Mouse (Mus musculus): ENCODE results near the gene Ano8.

Gene Ano8

DNA sequence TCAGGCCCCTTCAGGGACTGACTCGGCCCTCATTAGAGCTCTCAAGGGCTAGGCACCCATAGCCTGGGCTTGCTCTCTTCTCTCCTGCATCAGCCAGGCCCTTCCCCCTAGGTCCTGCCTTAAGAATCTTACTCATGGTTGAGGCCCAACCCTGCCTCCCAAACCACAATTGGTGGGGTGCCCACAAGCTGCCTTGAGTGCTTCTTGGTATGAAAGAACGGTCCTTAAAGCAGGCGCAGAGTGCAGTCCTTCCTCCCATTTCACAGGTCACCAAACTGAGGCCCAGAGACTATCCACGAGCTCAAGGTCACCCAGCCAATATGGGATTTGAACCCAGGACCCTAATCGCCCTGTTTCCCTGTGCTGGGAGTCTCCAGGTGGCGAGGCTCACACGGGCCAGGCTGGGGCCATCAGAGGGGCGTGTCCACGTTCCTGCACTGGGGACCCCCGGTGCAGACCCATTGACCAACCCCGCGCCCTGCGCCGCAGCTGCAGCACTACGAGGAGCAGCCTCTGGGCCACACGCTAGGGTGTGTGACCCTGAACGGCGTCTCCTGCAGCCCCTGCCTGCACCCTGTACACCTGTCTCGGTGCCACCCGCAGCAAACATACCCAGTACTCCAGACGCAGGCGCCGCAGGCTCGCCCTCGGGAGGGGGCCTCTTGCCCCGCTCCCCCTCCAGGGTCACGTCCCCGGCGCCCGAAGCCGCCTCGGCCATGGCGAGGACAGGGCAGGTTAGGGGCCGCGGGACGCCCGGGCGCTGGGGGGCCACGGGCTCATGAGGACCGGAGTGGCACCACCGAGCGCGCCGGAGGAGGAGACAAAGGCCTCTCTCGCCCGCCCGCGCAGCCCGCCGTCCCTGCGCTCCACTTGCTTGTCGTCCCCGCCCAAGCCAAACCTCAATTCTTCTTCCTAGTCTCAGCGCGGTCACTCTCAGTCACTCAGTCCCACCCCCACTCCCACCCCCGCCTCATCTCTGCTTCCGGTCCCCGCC is at the start of gene Ano8:
Gene Ano8, minus strand, starts transcription at position 822 of the 994 bp plus-strand sequence.
- peak; percentile 90 for DNase-seq (ENCODE audit: low read depth, low spot score)

DNA sequence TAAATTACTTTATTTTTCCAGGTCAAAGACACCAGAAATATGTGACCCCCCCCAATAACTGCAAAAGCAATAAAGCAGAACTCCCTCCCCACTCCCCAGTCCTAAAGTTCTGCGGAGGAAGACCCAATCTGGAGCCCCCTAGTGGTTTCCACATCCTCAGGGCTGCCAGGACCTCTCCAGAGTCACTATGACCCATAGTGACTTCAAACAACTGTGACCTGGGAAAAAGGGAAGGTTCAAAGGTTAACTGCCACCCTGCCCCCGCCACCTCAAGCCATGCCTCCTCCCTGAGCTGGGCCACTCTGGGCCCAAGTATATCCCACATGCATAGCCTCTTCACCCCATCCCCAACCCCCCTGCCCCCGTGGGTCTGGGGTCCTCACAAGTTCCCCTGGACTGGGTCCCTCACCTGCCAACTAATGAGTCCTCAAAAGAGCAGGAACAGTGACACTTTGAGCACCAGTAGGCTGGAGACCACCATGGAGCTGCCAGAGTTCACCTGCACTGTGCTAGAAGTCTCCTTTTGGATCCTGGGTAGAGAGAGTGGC is 48.6 kb upstream of the Ano8 start:
- no peak for DNase-seq (ENCODE audit: low read depth, low spot score)

DNA sequence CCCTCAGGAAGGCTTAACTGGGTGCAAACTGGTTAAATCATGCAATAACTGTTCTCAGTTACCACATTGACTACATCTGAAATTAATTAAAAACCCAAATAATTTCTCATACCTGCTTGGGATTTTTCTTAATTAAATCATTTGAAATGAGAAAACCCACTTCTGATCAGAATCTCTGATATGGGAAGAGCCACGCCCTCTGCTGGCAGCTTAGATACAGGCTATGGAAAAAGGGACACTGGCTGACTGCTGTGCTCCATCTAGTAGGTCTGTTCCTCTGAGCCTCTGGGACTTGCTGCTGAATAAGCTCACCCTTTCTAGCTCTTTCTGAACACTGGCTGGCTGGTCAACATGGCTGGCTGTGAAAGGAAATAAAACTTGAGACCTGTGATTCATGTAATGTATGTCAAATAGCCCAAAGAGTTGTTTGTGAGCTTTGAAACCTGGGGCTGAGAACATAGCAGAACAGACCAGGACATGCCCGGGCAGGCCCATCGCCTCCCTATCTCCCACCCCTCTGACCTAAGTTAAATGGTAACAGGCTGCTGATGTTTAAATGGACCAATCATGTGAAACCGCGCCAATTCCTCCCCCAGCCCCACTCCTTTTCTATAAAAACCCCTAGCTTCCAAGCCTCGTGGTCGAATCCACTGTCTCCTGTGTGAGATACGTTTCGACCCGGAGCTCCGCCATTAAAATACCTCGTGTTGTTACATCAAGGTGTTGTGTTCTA is 45.1 kb upstream of the Ano8 start:
- DNase-seq (ENCODE audit: low read depth, low spot score) = peak; percentile 59

DNA sequence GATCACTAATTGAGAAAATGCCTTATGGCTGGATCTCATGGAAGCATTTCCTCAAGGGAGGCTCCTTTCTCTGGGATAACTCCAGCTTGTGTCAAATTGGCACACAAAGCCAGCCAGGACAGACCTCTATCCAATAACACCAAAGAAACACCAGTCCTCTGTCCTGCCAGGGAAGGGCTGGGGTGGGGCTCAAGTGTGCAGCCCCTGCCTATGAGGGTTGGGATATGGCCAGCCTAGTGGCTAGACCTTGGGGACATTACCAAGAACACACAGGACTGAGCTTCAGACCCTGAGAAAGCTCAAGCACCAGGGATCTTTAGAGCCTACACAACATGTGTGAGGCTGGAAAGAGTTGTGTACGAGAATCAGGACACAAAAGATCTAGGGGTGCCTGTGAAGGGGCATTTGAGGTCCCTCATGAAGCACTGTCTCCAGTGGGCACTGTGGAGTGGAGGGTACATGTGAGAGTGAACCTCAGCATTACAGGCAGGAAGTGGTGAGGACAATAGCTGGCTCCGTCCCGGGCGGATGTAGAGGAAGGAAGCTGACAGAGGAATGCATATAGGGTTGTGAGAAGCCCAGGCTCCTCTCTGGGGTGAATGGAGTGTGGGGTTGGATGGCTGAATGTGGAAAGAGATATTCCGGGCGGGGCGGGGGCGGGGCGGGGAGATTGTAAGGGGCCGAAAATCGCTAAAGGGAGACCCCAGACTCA is 42.8 kb upstream of the Ano8 start:
- no peak for DNase-seq (ENCODE audit: low read depth, low spot score)

DNA sequence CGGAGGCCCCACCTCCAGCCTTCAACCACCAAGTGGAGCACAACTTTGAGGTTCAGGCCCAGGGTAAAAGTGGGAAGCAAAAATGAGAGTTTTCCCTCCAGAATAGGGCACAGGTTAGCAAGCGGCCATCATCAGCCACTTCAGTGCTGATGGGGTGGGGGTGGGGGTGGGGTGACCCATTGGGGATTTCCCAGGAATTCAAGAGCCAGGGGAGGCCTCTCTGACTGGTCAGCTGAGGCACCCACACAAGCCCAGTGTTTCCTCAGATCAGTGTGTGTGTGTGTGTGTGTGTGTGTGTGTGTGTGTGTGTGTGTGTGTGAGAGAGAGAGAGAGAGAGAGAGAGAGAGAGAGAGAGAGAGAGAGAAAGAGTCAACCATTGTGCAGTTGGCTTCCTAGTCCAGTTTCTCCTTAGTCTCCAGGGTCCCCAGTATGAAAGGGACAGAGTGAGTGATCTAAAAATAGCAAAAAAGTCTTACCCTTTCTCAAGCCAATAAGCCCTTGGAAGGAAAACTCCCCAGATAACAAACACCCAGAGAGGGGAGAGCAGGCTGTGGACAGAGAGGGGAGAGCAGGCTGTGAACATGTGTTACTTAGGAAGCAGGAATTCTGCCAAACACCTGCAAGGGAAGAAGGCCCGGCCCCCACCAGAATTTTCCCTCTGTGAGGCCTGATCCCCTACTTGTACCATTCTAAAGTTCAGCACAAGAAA is 41.6 kb upstream of the Ano8 start:
- DNase-seq (ENCODE audit: low read depth, low spot score) = no peak

DNA sequence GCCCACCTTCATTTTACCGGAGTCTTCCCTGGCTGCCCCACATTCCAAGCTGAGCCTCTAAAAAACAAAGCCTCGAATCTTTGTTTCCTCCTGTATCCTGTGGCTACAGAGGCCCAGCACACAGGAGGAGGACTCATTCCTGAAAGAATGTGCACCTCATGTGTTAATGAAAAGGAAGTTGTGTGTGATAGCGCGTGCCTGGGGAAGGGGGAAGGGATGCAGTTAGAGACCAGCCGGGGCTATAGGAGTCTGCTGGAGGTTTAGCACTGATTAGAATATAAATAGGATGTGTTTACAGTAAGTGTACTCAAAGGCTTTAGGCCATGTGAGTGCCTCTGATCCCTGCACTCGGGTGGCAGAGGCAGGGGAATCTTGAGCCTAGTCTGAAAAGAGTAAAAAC is 40.5 kb upstream of the Ano8 start:
- no peak for DNase-seq (ENCODE audit: low read depth, low spot score)

DNA sequence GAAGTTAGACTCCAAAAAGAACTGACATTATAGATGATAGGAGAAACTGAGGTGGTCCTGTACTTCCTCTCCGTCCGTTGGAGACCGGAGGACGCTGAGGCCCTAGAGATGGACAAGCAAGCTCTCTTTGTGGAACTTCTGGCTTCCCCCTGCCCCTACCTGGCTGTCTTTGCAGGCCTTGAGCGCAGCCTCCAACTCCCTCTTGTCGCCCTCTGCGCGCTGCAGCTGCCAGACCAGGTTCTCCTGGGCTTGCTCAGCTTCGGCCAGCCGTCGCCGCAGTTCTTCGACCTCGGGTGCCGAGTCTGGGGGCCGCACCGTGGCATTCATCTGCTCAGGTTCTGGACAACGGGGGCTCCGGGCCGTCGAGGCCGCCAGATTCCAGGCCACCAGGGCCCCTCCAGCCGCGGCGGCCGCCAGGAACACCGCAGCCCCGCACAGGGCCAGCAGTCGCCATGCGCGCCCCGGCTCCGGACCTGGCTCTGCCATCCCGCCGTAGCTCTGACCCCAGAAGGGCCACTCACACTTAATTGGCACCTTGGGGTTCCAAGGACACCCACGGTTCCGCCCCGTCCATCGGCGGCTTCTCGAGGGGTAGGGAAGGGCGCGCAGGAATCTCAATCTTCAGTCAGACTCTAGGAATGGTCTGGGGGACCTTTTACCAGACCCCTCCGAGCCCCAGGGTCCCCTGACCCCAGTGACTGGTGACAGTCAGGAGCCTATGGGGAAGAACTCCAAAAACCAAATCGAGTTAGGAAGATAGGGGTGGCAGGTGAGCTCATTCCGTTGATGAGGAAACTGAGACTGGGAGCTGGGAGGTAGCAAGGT is 39.7 kb upstream of the Ano8 start, which contains the start of gene Ccdc194:
Gene Ccdc194, minus strand, starts transcription at position 486 of the 825 bp plus-strand sequence.
- no peak for DNase-seq (ENCODE audit: low read depth, low spot score)

DNA sequence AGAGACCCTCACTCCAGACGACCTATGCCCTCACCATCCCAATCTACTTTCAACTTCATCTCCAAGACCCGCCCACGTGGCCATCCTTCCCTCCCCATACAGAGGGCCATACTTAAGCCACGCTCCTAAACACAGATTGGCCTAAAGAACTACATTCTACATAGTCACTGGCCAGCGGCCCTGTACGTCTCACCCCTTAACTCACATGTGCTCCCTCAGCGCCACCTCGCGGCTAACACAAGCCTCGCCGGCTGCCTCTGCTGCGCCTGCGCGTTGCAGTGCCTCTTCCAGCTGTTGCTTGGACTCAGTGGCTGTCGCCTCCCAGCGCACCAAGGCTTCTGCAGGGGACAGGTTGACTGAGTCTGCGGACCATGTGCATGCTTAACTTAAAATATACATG is 35.9 kb upstream of the Ano8 start:
- peak; percentile 99 for DNase-seq (ENCODE audit: low read depth, low spot score)

DNA sequence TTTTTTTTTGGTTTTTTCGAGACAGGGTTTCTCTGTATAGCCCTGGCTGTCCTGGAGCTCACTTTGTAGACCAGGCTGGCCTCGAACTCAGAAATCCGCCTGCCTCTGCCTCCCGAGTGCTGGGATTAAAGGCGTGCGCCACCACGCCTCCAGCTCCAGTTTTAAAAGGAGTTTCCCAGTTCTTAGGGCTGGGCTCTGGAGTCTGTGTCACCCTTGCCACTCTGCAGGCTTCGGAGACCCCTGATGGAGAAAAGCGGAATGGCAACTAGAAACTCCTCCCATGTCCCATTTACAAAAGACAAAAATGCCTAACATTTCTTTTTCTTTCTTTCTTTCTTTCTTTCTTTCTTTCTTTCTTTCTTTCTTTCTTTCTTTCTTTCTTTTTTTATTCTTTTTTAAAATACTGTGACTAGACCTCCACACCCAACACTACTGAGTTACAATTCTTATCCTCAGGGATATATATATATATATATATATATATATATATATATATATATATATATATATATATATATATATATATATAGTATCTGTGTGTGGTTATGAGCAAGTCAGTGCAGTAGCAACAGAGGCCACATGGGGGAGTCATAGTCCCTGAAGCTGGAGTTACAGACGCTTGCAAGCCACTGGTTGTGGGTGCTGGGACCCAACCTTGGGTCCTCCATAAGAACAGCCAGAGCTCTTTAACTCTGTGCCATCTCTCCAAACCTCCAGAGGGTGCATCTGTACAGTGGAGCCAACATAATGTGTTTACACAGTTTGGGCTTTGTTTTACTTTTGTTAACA is 33.5 kb upstream of the Ano8 start:
- peak; percentile 92 for DNase-seq (ENCODE audit: low read depth, low spot score)

DNA sequence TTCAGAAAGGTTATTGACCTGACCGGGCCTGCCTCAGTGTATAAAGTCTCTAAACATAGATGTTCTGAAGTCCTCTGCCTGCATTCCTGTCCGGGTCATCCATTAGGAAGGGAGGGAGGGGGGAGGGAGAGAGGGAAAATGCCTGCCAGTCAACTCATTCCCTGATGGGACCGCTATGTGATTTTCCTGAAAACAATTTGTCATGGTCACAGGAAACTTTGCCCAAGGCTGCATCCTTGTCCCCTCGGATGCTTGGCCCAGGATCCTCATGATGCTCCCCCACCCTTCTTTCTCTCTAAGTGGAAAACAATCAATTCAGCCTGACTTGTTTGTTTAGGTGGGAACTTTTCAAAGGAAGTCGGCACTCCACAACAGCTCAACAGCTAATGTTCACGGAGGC is 31.0 kb upstream of the Ano8 start:
- peak; percentile 34 for DNase-seq (ENCODE audit: low read depth, low spot score)

DNA sequence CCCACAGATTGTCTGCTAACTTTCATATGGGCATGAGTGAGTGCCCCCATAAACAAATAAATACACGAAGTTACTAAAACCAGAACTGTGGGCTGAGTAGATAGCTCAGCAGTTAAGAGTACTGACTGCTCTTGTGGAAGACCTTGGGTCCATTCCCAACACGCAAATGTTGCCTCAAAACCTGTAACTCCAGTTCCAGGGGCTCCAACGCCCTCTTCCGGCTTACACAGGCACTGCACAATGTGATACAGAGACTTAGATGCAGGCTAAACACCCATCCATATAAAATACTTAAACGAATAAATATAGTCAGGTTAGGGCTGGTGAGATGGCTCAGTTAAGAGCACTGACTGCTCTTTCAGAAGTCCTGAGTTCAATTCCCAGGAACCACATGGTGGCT is 29.3 kb upstream of the Ano8 start:
- DNase-seq (ENCODE audit: low read depth, low spot score) = no peak

DNA sequence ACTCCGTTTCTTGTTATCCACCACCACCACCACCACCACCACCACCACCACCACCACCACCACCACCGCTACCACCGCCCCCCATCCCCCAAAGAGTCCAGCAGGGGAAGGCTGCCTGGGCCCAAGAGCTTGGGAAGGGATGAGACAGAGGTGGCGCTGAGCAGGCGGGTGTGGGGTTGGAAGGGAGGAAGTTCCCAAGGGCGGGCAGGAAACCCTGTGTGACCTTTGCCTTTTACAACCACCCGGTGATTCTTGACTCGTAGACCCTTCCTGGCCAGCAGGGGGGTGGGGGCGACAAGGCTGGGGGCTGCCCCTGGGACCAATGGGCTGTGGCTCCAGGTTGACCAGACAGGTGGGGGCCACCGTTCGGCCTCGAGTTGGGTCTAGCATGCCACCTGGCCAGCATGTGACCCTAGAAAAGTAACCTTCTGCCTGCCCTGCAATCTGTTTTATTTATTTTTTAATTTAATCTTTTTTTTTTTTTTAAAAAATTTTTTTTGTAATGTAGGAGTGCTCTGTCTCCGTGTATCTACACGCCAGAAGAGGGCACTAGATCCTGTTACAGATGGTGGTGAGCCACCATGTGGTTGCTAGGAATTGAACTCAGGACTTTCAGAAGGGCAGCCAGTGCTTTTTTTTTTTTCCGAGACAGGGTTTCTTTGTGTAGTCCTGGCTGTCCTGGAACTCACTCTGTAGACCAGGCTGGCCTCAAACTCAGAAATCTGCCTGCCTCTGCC is 27.4 kb upstream of the Ano8 start:
- no peak for DNase-seq (ENCODE audit: low read depth, low spot score)

DNA sequence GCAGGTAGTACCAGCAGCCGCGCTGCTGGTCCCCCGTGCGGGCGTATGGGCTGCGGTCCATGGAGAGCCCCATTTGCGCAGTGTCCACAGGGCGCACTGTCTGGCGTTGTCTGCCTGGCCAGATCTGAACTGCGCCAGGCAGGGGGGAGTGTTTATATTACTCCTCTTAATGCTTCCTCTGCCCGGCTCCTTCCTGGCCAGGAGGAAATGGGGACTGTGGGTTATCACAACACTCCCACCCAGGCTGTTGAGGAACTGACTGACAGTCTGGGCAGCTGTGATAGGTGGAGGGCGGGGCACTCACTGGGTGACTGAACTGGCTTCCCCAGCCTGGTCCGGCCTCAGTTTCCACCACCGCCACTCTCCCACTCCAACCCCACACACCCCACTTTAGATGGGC is 25.9 kb upstream of the Ano8 start, which contains the start of gene Plvap:
Gene Plvap, minus strand, starts transcription at position 109 of the 400 bp plus-strand sequence.
- no peak for DNase-seq (ENCODE audit: low read depth, low spot score)

DNA sequence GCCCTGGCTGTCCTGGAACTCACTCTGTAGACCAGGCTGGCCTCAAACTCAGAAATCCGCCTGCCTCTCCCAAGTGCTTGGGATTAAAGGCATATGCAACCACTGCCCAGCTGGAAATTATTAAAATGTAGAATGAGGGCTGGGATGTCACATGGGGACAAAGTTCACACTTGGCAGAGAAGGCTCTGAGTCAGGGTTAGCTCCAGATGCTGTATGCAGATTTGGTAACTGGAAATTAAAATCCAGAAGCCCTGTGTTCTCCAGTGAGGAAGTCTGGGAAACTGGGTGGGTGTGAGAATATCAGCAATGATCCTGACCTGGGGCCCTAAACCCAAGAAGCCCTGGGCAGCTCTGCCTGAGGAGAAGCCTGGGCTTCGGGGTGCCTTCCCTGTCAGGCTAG is 23.6 kb upstream of the Ano8 start:
- peak; percentile 89 for DNase-seq (ENCODE audit: low read depth, low spot score)

DNA sequence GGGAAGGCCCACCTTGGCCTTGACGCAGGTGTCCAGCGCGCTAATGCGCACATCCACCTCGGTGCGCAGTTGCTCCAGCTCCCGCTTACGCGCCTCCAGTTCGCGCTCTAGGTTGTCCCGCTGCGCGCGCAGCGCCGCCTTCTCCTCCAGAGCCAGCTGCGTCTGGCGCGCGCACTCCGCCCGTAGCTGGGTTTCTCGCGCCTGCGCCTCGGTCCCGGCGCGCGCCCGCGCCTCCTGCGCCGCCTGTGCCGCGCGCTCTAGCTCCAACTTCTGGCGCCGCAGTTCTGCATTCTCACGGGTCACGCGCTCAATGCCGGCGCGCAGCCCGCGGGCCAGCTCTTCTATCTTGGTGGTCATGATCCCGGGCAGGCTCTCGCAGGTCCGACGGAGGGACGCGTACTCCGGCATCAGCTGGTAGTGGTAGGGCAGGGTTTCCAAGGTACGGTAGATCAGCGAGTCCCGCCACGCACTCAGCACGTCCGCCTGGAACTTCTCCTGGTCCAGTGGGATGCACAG is 21.9 kb upstream of the Ano8 start:
- DNase-seq (ENCODE audit: low read depth, low spot score) = no peak

DNA sequence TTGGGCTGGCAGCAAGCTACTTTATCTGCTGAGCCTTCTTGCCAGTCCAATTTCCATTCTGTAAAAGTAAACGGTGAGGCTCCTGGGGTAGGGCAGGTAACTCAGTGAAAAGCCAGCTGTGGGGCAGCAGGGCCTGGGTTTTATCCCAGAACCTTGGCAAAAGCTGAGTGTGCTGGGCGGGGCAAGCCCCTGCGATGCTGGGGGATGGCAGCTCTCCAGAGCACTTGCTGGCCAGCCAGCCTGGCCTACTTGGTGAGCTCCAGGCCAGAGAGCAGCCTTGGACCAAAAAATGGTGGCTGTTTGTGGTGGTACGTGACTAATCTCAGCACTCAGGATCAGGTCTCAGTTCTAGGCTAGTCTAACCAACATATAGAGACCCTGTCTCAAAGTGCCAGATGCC is 20.2 kb upstream of the Ano8 start:
- peak; percentile 76 for DNase-seq (ENCODE audit: low read depth, low spot score)

DNA sequence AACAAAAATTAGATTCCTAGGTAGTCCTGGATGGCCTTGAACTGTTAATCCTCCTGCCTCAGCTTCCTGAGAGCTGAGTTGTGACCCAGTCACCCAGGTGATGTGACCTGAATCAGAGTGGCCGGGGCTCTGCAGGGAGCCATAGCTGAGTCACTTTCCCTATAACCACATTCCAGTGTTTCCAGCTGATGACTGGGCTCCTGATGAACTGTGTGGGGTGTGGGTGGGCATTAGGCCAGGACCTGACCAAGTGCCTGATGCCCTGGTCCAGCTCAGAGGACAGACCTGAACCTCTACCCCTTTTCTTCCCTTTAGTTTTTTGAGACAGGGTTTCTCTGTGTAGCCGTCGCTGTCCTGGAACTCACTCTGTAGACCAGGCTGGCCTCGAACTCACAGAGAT is 19.6 kb upstream of the Ano8 start:
- peak; percentile 84 for DNase-seq (ENCODE audit: low read depth, low spot score)

DNA sequence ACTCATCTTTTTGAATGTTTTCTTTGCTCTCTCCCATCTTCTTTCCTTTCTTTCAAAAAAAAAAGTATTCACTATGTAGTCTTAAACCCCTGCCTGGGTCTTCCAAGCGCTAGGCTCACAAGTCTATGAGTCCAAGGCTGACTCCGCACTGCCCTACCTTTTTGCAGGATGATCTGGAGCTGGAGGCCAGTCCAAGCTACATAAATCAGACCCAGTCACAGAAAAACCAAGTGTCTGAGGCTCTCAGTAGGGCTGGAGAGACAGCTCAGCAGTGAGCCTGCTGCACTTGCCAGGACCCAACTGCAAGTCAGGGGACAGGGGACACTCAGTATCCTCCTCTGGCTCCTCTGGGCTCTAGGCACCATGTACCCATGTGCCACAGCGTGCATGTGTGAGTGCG is 18.6 kb upstream of the Ano8 start:
- no peak for DNase-seq (ENCODE audit: low read depth, low spot score)

Measured in 3T3-L1 (cell line).